Mouse (Mus musculus): ENCODE results near the gene Mecr. TPM values are rescaled to one million over a fixed set of nuclear protein-coding genes. Genes with fewer than 3 reads are reported as not detected.

Mecr gene
- polyA plus RNA-seq, 1 experiment from 2014 or later, result 36.1 TPM

Other genes starting within 250 kb of the Mecr start
- gene Ptpru, start 5.2 kb upstream of the Mecr start, polyA plus RNA-seq (2015; fragmentation: Nextera tagmentation; extraction: Ambion mirVana), result 9.9 and 10.8 TPM in 2 replicates
- gene Srsf4, start 30.1 kb downstream of the Mecr start, polyA plus RNA-seq (2015; fragmentation: Nextera tagmentation; extraction: Ambion mirVana), result 109 and 135 TPM in 2 replicates
- 0.14 and 0.29 TPM in 2 replicates for gene Tmem200b, start 78.3 kb downstream of the Mecr start, polyA plus RNA-seq (2015; fragmentation: Nextera tagmentation; extraction: Ambion mirVana)
- 0.20 TPM in 1 of 2 replicates, not detected in the other for gene Gm10300, start 231.2 kb downstream of the Mecr start, polyA plus RNA-seq (2015; fragmentation: Nextera tagmentation; extraction: Ambion mirVana)
- gene Epb41, start 231.9 kb downstream of the Mecr start, polyA plus RNA-seq (2015; fragmentation: Nextera tagmentation; extraction: Ambion mirVana), result 95.5 and 113 TPM in 2 replicates